Mouse (Mus musculus): Measurements from ENCODE around the gene Rgs14. TPM values are rescaled to one million over a fixed set of nuclear protein-coding genes. Genes with fewer than 3 reads are reported as not detected.

The Rgs14 gene
- total and polyA plus RNA-seq, 3 experiments = 14.4 to 20.5 TPM; not detected in 1

- H3K27ac ChIP-seq (ENCODE audit: control insufficient read depth, low read depth, low read length) = no peak overlapping the region
- TF ChIP-seq ZKSCAN1 (IDR thresholded peaks at IDR 0.05; ENCODE audit: low read depth, low read length) (no peak), SIN3A (IDR thresholded peaks at IDR 0.05; ENCODE audit: low read length) (no peak), USF2 (IDR thresholded peaks at IDR 0.05; ENCODE audit: borderline replicate concordance in 1 of 2, insufficient read depth in 1 of 2, low read depth in 1 of 2, low read length in 2 of 2) (no peak), MYB (IDR thresholded peaks at IDR 0.05; ENCODE audit: low read depth, low read length) (no peak), USF1 (IDR thresholded peaks at IDR 0.05; ENCODE audit: low read depth, low read length) (no peak), HCFC1 (IDR thresholded peaks at IDR 0.05; ENCODE audit: low read depth, low read length) (no peak)
- H3K36me3 ChIP-seq (ENCODE audit: control insufficient read depth in 1 of 2, insufficient read depth in 2 of 2, low read length in 2 of 2) = peaks cover 0 to 14% of the 10 kb centered on the region in 2 experiments; a peak in 2 of 4 replicates
- no peak overlapping the region for H3K4me3 ChIP-seq (ENCODE audit: control insufficient read depth in 1 of 2, insufficient read depth in 1 of 2, low read depth in 2 of 2, low read length in 2 of 2)
- peaks cover 3 to 27% of the 10 kb centered on the region in 2 experiments; a peak in 3 of 4 replicates for H3K4me1 ChIP-seq (ENCODE audit: control insufficient read depth in 1 of 2, insufficient read depth in 2 of 2, low read length in 2 of 2)
- H3K27me3 ChIP-seq (ENCODE audit: control insufficient read depth in 1 of 2, insufficient read depth in 2 of 2, low read length in 2 of 2) = no peaks in the 10 kb centered on the region
- DNase-seq (ENCODE audit: low read depth, low spot score) = no peak
- no peaks in the 10 kb centered on the region for H3K9me3 ChIP-seq (replicated peaks; ENCODE audit: insufficient read depth, low read length)
- no peak overlapping the region for H3K9ac ChIP-seq (ENCODE audit: control insufficient read depth, low read depth, low read length, poor library complexity, severe bottlenecking)
- no peaks in the 10 kb centered on the region for H3K79me2 ChIP-seq (ENCODE audit: control insufficient read depth, insufficient read depth, low read length, poor library complexity)
Measured at GRCm38 (mm10) chr13:55375877-55376276, 6.3 kb downstream of the Rgs14 start.

GRCm38 (mm10) chr13:55378907-55379580 lies 9.5 kb downstream of the Rgs14 start:
- Histone ChIP-seq H3K79me2 (ENCODE audit: control insufficient read depth, insufficient read depth, low read length, poor library complexity) (no peaks in the 10 kb centered on the region), H3K27me3 (ENCODE audit: control insufficient read depth in 1 of 2, insufficient read depth in 2 of 2, low read length in 2 of 2) (no peaks in the 10 kb centered on the region), H3K27ac (ENCODE audit: control insufficient read depth, low read depth, low read length) (no peak overlapping the region), H3K9ac (ENCODE audit: control insufficient read depth, low read depth, low read length, poor library complexity, severe bottlenecking) (no peak overlapping the region), H3K9me3 (replicated peaks; ENCODE audit: insufficient read depth, low read length) (no peaks in the 10 kb centered on the region), H3K36me3 (ENCODE audit: control insufficient read depth in 1 of 2, insufficient read depth in 2 of 2, low read length in 2 of 2) (no peaks in the 10 kb centered on the region; a peak in 1 of 4 replicates), H3K4me3 (ENCODE audit: control insufficient read depth in 1 of 2, insufficient read depth in 1 of 2, low read depth in 2 of 2, low read length in 2 of 2) (no peak overlapping the region), H3K4me1 (ENCODE audit: control insufficient read depth in 1 of 2, insufficient read depth in 2 of 2, low read length in 2 of 2) (no peaks in the 10 kb centered on the region)
- DNase-seq (ENCODE audit: low read depth, low spot score) = no peak
- no peak for TF ChIP-seq MAFK (IDR thresholded peaks at IDR 0.05; ENCODE audit: borderline replicate concordance, low read depth, low read length)
- no peak for TF ChIP-seq POLR2A (IDR thresholded peaks at IDR 0.05; ENCODE audit: control insufficient read depth in 1 of 2, insufficient read depth in 1 of 2, low read depth in 1 of 2, low read length in 2 of 2, poor library complexity in 1 of 2)
- TF ChIP-seq MXI1 (IDR thresholded peaks at IDR 0.05; ENCODE audit: low read depth, low read length) = no peak
- no peak for TF ChIP-seq MYC (IDR thresholded peaks at IDR 0.05; ENCODE audit: low read depth, low read length)
- TF ChIP-seq ELF1 (IDR thresholded peaks at IDR 0.05; ENCODE audit: low read depth, low read length) = no peak
- TF ChIP-seq EP300 (IDR thresholded peaks at IDR 0.05; ENCODE audit: low read depth in 1 of 2, low read length in 2 of 2) = no peak
- TF ChIP-seq E2F4 (IDR thresholded peaks at IDR 0.05; ENCODE audit: borderline replicate concordance, low read depth, low read length) = no peak
- TF ChIP-seq ZKSCAN1 (IDR thresholded peaks at IDR 0.05; ENCODE audit: low read depth, low read length) = no peak
- no peak for TF ChIP-seq GABPA (IDR thresholded peaks at IDR 0.05; ENCODE audit: low read depth, low read length)
- TF ChIP-seq MEF2A (IDR thresholded peaks at IDR 0.05; ENCODE audit: extremely low read depth, insufficient replicate concordance, low read depth, low read length, poor library complexity, severe bottlenecking) = no peak
- no peak for TF ChIP-seq NRF1 (IDR thresholded peaks at IDR 0.05; ENCODE audit: insufficient read depth, low read depth, low read length, poor library complexity, severe bottlenecking)
